Mouse (Mus musculus) induced T-regulatory cell, adult 2 months (primary cell): Measurements from ENCODE around the gene Srrm2.

Source experiments
- DNase-seq: peaks from one replicate; pipeline ENCODE4 v3.0.0-alpha.2; 2012; ENCODE audit warnings: low read depth

Srrm2 gene

DNA sequence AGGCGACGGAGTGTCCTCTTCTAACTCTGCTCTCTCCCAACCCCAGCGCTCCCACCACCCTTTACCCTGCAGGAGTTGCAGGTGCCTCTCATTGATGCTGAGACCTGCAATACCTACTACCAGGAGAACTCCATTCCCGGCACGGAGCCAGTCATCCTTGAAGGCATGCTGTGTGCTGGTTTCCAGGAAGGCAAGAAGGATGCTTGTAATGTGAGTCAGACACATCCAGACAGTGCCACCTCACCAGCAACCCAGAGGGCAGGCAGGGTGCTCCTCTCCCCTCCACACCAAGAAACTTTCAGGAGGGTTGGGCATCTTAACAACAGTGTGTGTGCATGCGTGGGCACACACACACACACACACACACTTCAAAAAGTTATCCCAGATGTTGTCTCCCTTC lies 66.9 kb downstream of the Srrm2 start:
- DNase-seq = no peak

DNA sequence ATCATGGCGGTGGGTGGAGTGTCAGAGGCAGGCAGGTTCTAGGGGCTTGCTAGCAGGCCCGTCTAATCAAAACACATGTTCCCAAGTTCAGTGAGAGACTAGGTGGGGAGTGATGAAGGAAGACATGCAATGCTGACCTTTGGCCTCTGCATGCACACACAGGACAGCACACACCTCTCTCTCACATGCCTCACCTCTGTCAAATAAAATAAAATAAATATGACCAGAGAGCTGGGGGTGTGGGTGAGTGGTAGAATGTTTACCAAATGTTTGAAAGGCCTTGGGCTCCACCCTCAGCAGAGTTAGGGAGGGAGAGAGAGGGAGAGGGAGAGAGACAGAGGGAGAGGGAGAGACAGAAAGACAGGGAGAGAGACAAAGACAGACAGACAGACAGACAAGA lies 67.6 kb downstream of the Srrm2 start:
- no peak for DNase-seq

- DNase-seq = no peak
Observed at GRCm38 (mm10) chr17:23862926-23863325, 72.6 kb downstream of the Srrm2 start.

GRCm38 (mm10) chr17:23867756-23868155 lies 77.4 kb downstream of the Srrm2 start, which contains the start of gene Prss21:
Gene Prss21, plus strand, starts transcription at chr17:23868056.
- DNase-seq = no peak

GRCm38 (mm10) chr17:23868513-23868912 lies 78.2 kb downstream of the Srrm2 start:
- DNase-seq = no peak
